Mouse (Mus musculus) layer of hippocampus, adult 9-11 months (tissue): ENCODE data around the gene Chst3.
"Not testable (repeated sequence)": the region's sequence is repeated elsewhere in the genome, so short reads cannot be mapped to it uniquely, and the experiment has no call there.

Experiments
- DNase-seq: peaks from one replicate; pipeline ENCODE4 v3.0.0; 2022

Chst3 gene

GRCm38 (mm10) chr10:60230321-60231088 is 11.4 kb upstream of the Chst3 start:
- DNase-seq, result no peak

- DNase-seq, result no peak
Observed at GRCm38 (mm10) chr10:60229113-60229512, 10.1 kb upstream of the Chst3 start.

GRCm38 (mm10) chr10:60227666-60228065 is 8.6 kb upstream of the Chst3 start:
- DNase-seq, result no peak

- DNase-seq, result no peak
Observed at GRCm38 (mm10) chr10:60224601-60225000, 5.5 kb upstream of the Chst3 start.

GRCm38 (mm10) chr10:60221571-60222259 is 2.7 kb upstream of the Chst3 start:
- DNase-seq, result not testable (repeated sequence)

- no peak for DNase-seq
Observed at GRCm38 (mm10) chr10:60220607-60221006, 1.5 kb upstream of the Chst3 start.

- no peak for DNase-seq
Observed at GRCm38 (mm10) chr10:60220042-60220523, 1.0 kb upstream of the Chst3 start.

GRCm38 (mm10) chr10:60218033-60218590 is 948 bp downstream of the Chst3 start:
- DNase-seq, result no peak

- no peak for DNase-seq
Observed at GRCm38 (mm10) chr10:60216331-60217095, 2.5 kb downstream of the Chst3 start.

- DNase-seq, result peak; percentile 49
Observed at GRCm38 (mm10) chr10:60215077-60215960, 3.7 kb downstream of the Chst3 start.

GRCm38 (mm10) chr10:60212589-60213379 is 6.3 kb downstream of the Chst3 start:
- peak; percentile 40 for DNase-seq

- DNase-seq, result no peak
Observed at GRCm38 (mm10) chr10:60211501-60212005, 7.5 kb downstream of the Chst3 start.

- DNase-seq, result peak; percentile 71
Observed at GRCm38 (mm10) chr10:60210468-60210867, 8.6 kb downstream of the Chst3 start.

GRCm38 (mm10) chr10:60209237-60209636 is 9.8 kb downstream of the Chst3 start:
- DNase-seq, result peak; percentile 90

- no peak for DNase-seq
Observed at GRCm38 (mm10) chr10:60207166-60207705, 11.8 kb downstream of the Chst3 start.

GRCm38 (mm10) chr10:60205601-60206241 is 13.3 kb downstream of the Chst3 start:
- no peak for DNase-seq

- DNase-seq, result peak; percentile 76
Observed at GRCm38 (mm10) chr10:60202785-60203184, 16.3 kb downstream of the Chst3 start.

GRCm38 (mm10) chr10:60200996-60201395 is 18.1 kb downstream of the Chst3 start:
- DNase-seq, result no peak

GRCm38 (mm10) chr10:60199378-60199777 is 19.7 kb downstream of the Chst3 start:
- no peak for DNase-seq

- DNase-seq, result no peak
Observed at GRCm38 (mm10) chr10:60197406-60197821, 21.6 kb downstream of the Chst3 start.
